Mouse (Mus musculus): Measurements from ENCODE around the gene Lamb2.

The Lamb2 gene

GRCm38 (mm10) chr9:108461181-108461631 lies 18.3 kb upstream of the Lamb2 start, which contains the start of gene Klhdc8b:
Gene Klhdc8b, minus strand, starts transcription at chr9:108461581.
- no peak for DNase-seq (ENCODE audit: low spot score in 2 of 2)

GRCm38 (mm10) chr9:108461675-108462074 lies 17.9 kb upstream of the Lamb2 start:
- DNase-seq (ENCODE audit: low spot score in 2 of 2) = no peak

GRCm38 (mm10) chr9:108462192-108462591 lies 17.3 kb upstream of the Lamb2 start:
- no peak for DNase-seq (ENCODE audit: low spot score in 2 of 2)

- no peak for DNase-seq (ENCODE audit: low spot score in 2 of 2)
These were observed 15.8 kb upstream of the Lamb2 start for GRCm38 (mm10) chr9:108463713-108464112.

- no peak for DNase-seq (ENCODE audit: low spot score in 2 of 2)
These were observed 13.3 kb upstream of the Lamb2 start for GRCm38 (mm10) chr9:108466219-108466618.

GRCm38 (mm10) chr9:108469430-108469829 lies 10.1 kb upstream of the Lamb2 start:
- no peak for DNase-seq (ENCODE audit: low spot score in 2 of 2)

- DNase-seq (ENCODE audit: low spot score in 2 of 2) = no peak
These were observed 9.7 kb upstream of the Lamb2 start for GRCm38 (mm10) chr9:108469845-108470244.

GRCm38 (mm10) chr9:108474528-108474927 lies 5.0 kb upstream of the Lamb2 start:
- DNase-seq (ENCODE audit: low spot score in 2 of 2) = no peak

GRCm38 (mm10) chr9:108478638-108479156 lies 839 bp upstream of the Lamb2 start:
- peak in 1 of 2 experiments; percentile 61 for DNase-seq (ENCODE audit: low spot score in 2 of 2)

GRCm38 (mm10) chr9:108479241-108479640 lies 295 bp upstream of the Lamb2 start:
- DNase-seq (ENCODE audit: low spot score in 2 of 2) = no peak

- DNase-seq (ENCODE audit: low spot score in 2 of 2) = no peak
These were observed 1.4 kb downstream of the Lamb2 start for GRCm38 (mm10) chr9:108480813-108481519.

- no peak for DNase-seq (ENCODE audit: low spot score in 2 of 2)
These were observed 2.1 kb downstream of the Lamb2 start for GRCm38 (mm10) chr9:108481520-108482210.

GRCm38 (mm10) chr9:108483051-108483790 lies 3.7 kb downstream of the Lamb2 start:
- DNase-seq (ENCODE audit: low spot score in 2 of 2) = no peak

GRCm38 (mm10) chr9:108484021-108484420 lies 4.5 kb downstream of the Lamb2 start:
- DNase-seq (ENCODE audit: low spot score in 2 of 2) = no peak

- DNase-seq (ENCODE audit: low spot score in 2 of 2) = no peak
These were observed 5.9 kb downstream of the Lamb2 start for GRCm38 (mm10) chr9:108485301-108485875.

GRCm38 (mm10) chr9:108486973-108487530 lies 7.5 kb downstream of the Lamb2 start:
- DNase-seq (ENCODE audit: low spot score in 2 of 2) = no peak

- DNase-seq (ENCODE audit: low spot score in 2 of 2) = no peak
These were observed 8.9 kb downstream of the Lamb2 start for GRCm38 (mm10) chr9:108488403-108488802.

GRCm38 (mm10) chr9:108489215-108489614 lies 9.7 kb downstream of the Lamb2 start:
- no peak for DNase-seq (ENCODE audit: low spot score in 2 of 2)

- DNase-seq (ENCODE audit: low spot score in 2 of 2) = no peak
These were observed 10.4 kb downstream of the Lamb2 start for GRCm38 (mm10) chr9:108489702-108490558.

GRCm38 (mm10) chr9:108490559-108491285 lies 11.2 kb downstream of the Lamb2 start, which contains the start of gene Usp19:
Gene Usp19, plus strand, starts transcription at chr9:108490602.
- peak; percentile 93 to 95 for DNase-seq (ENCODE audit: low spot score in 2 of 2)

Data from frontal cortex, postnatal 10 days (tissue).